Comparison of ENCODE assay signal across 8 mouse cellular contexts in genomic region chr13:95618309-95618712, GRCm38 (mm10). TPM values are rescaled to one million over a fixed set of nuclear protein-coding genes. Genes with fewer than 3 reads are reported as not detected.
DNase-seq lines count a peak whose midpoint lies in the region; ATAC-seq and TF ChIP-seq lines count a peak whose summit lies in the region.

F2r (minus strand) TSS chr13:95618487.

- peak within 1 kb of the TSS; percentile 77 to 87 for H3K4me3 ChIP-seq in ES-E14 (ENCODE audit: insufficient read depth in 1 of 2, low read depth in 1 of 2, low read length in 2 of 2, poor library complexity in 1 of 2, severe bottlenecking in 1 of 2)
- peak within 1 kb of the TSS; percentile 81 for H3K4me3 ChIP-seq in forebrain, embryonic 15.5 days
- peak within 1 kb of the TSS; percentile 81 for H3K4me3 ChIP-seq in layer of hippocampus, adult 2 months
- peak within 1 kb of the TSS; percentile 75 for H3K4me3 ChIP-seq in lung, embryonic 15.5 days

- no peaks in the 10 kb centered on the region; the same call in 1 of the 2 replicates for H3K36me3 ChIP-seq in ES-E14 (ENCODE audit: control insufficient read depth, insufficient read depth, low read length, poor library complexity, severe bottlenecking)
- H3K36me3 ChIP-seq in forebrain, embryonic 15.5 days: no peaks in the 10 kb centered on the region
- H3K36me3 ChIP-seq in lung, embryonic 15.5 days: no peaks in the 10 kb centered on the region

- intact Hi-C loops in heart, postnatal 25 days (cut with DNase I): loop anchor here (2.0 to 5.0 kb wide), 2 partner anchors 22 to 49 kb away; no protein-coding TSS in a partner anchor

- peak within 1 kb of the TSS; percentile 79 for H3K9ac ChIP-seq in ES-E14 (ENCODE audit: insufficient read depth, low read depth, low read length, poor library complexity, severe bottlenecking)
- H3K9ac ChIP-seq in forebrain, embryonic 15.5 days (replicated peaks): peak within 1 kb of the TSS; percentile 83
- peak within 1 kb of the TSS; percentile 89 for H3K9ac ChIP-seq in lung, embryonic 15.5 days

- 0% methylated on average over 42 of the region's 42 CpGs for WGBS in forebrain, embryonic 15.5 days
- WGBS in lung, embryonic 15.5 days: 0% methylated on average over 42 of the region's 42 CpGs

- TF ChIP-seq CTCF in layer of hippocampus, adult 2 months (conservative IDR thresholded peaks at IDR 0.05): no peak

- peak within 1 kb of the TSS; percentile 61 for H3K4me2 ChIP-seq in forebrain, embryonic 15.5 days (replicated peaks)
- H3K4me2 ChIP-seq in lung, embryonic 15.5 days: peak within 1 kb of the TSS; percentile 66

- peak; percentile 93 for ATAC-seq in forebrain, embryonic 15.5 days (replicated peaks)
- ATAC-seq in lung, embryonic 15.5 days (ENCODE audit: borderline replicate concordance, extremely low read depth, low FRiP score, low TSS enrichment): peak; percentile 93
- ATAC-seq in neutrophil, adult 5-6 weeks (ENCODE audit: extremely low read depth, insufficient number of reproducible peaks, low FRiP score, poor library complexity, severe bottlenecking): peak; percentile 48; the same call in 1 of the 2 replicates

- no peak within 1 kb of the TSS for H3K27ac ChIP-seq in ES-E14 (ENCODE audit: insufficient read depth, low read depth, low read length, poor library complexity, severe bottlenecking)
- H3K27ac ChIP-seq in forebrain, embryonic 15.5 days (replicated peaks): peak within 1 kb of the TSS; percentile 73
- H3K27ac ChIP-seq in layer of hippocampus, adult 2 months: peak within 1 kb of the TSS; percentile 61; the same call in 1 of the 2 replicates
- peak within 1 kb of the TSS; percentile 87 for H3K27ac ChIP-seq in lung, embryonic 15.5 days

- H3K27me3 ChIP-seq in forebrain, embryonic 15.5 days: no peaks in the 10 kb centered on the region
- no peaks in the 10 kb centered on the region for H3K27me3 ChIP-seq in lung, embryonic 15.5 days

- in situ Hi-C loops in ES-E14 (cut with MboI; ENCODE audit: low sequenced_read_pairs in 2 of 2, unreplicated experiment in 2 of 2): no loop called here

- no peaks in the 10 kb centered on the region for H3K9me3 ChIP-seq in ES-E14 (ENCODE audit: control insufficient read depth, insufficient read depth, low read depth, low read length)
- no peaks in the 10 kb centered on the region for H3K9me3 ChIP-seq in forebrain, embryonic 15.5 days
- H3K9me3 ChIP-seq in lung, embryonic 15.5 days: no peaks in the 10 kb centered on the region

- H3K4me1 ChIP-seq in ES-E14 (ENCODE audit: control insufficient read depth in 2 of 2, insufficient read depth in 2 of 2, low read length in 2 of 2, poor library complexity in 1 of 2): 0 out of 4 replicates have a peak, but pooled peaks cover 0 to 2% of the 10 kb centered on the region in 2 experiments
- H3K4me1 ChIP-seq in forebrain, embryonic 15.5 days: peaks cover 30% of the 10 kb centered on the region
- H3K4me1 ChIP-seq in lung, embryonic 15.5 days: peaks cover 34% of the 10 kb centered on the region

- peak; percentile 65 for DNase-seq in ES-E14 (ENCODE audit: low read depth, low spot score)
- peak; percentile 2 for DNase-seq in cerebellum, adult 11 months
- DNase-seq in heart, postnatal 25 days (ENCODE audit: low spot score): peak; percentile 83
- peak in 1 of 2 experiments; percentile 62 for DNase-seq in layer of hippocampus, adult 2 months (ENCODE audit: low spot score in 2 of 2)
- peak; percentile 77 to 78 for DNase-seq in thymus, adult 18-20 months

TF ChIP-seq in ES-E14, 5 proteins besides CTCF, POLR2A, EP300 and RAD21:
- TF ChIP-seq MAFK (IDR thresholded peaks at IDR 0.05; ENCODE audit: insufficient read depth, low read depth, low read length) (0 out of 2 replicates have a peak, but pooled peaks have one; percentile 4), HCFC1 (IDR thresholded peaks at IDR 0.05; ENCODE audit: borderline replicate concordance, insufficient read depth, low read length) (0 out of 2 replicates have a peak, but pooled peaks have one; percentile 29), ZC3H11A (IDR thresholded peaks at IDR 0.05; ENCODE audit: borderline replicate concordance, low read depth, low read length) (no peak)

RNA-seq across cellular contexts. Expression of gene F2r, which starts in this region (rescaled TPM):
- total RNA-seq in ES-E14 (2012; rRNA removed): 94.1 and 113 TPM in 2 replicates
- polyA plus RNA-seq in forebrain, embryonic 15.5 days (2015; fragmentation: Nextera tagmentation; extraction: Ambion mirVana): 78.9 and 82.8 TPM in 2 replicates
- 10 to 100 TPM; 21.6 to 23.1 TPM for total RNA-seq in heart, postnatal 25 days (2021)
- total RNA-seq in layer of hippocampus, adult 2 months (2021): 1 to 10 TPM; 4.6 to 5.7 TPM
- polyA plus RNA-seq in lung, embryonic 15.5 days (2015; fragmentation: Nextera tagmentation; extraction: Ambion mirVana): 106 and 114 TPM in 2 replicates
- 2.9 and 3.1 TPM in 2 replicates for total RNA-seq in neutrophil, adult 5-6 weeks (2017)
